Mouse (Mus musculus): Measurements from ENCODE around the gene Ece1. TPM values are rescaled to one million over a fixed set of nuclear protein-coding genes. Genes with fewer than 3 reads are reported as not detected.
"Not testable (repeated sequence)": the region's sequence is repeated elsewhere in the genome, so short reads cannot be mapped to it uniquely, and the experiment has no call there.

Ece1 gene
- polyA plus RNA-seq, 1 experiment from 2014 or later = 35.2 TPM

- peak; percentile 86 for DNase-seq (ENCODE audit: low spot score)
- Histone ChIP-seq H3K36me3 (ENCODE audit: control insufficient read depth, insufficient read depth, low read length) (peaks cover 5% of the 10 kb centered on the region; the same call in 1 of the 2 replicates), H3K4me3 (ENCODE audit: low read depth, low read length) (no peak overlapping the region), H3K9ac (ENCODE audit: low read length) (no peak overlapping the region), H3K27me3 (ENCODE audit: control insufficient read depth, insufficient read depth, low read length) (no peaks in the 10 kb centered on the region), H3K4me2 (ENCODE audit: low read depth, low read length, severe bottlenecking) (no peak overlapping the region), H3K27ac (ENCODE audit: low read depth, low read length) (no peak overlapping the region), H3K9me3 (ENCODE audit: control insufficient read depth, low read length) (peaks cover 4% of the 10 kb centered on the region; the same call in 1 of the 2 replicates), H3K4me1 (replicated peaks; ENCODE audit: control insufficient read depth, insufficient read depth, low read length) (no peaks in the 10 kb centered on the region)
- WGBS = 70% methylated on average over 9 of the region's 9 CpGs
- no peak for ATAC-seq (replicated peaks; ENCODE audit: low FRiP score)
Observed at GRCm38 (mm10) chr4:137963881-137964584, 102.0 kb downstream of the Ece1 start.

- 94% methylated on average over 11 of the region's 11 CpGs for WGBS
- no peaks in the 10 kb centered on the region for H3K4me1 ChIP-seq (replicated peaks; ENCODE audit: control insufficient read depth, insufficient read depth, low read length)
- DNase-seq (ENCODE audit: low spot score) = no peak
- no peak for ATAC-seq (replicated peaks; ENCODE audit: low FRiP score)
- H3K27ac ChIP-seq (ENCODE audit: low read depth, low read length) = no peak overlapping the region
- peaks cover 1% of the 10 kb centered on the region; the same call in 1 of the 2 replicates for H3K36me3 ChIP-seq (ENCODE audit: control insufficient read depth, insufficient read depth, low read length)
- H3K4me3 ChIP-seq (ENCODE audit: low read depth, low read length) = no peak overlapping the region
- no peaks in the 10 kb centered on the region for H3K27me3 ChIP-seq (ENCODE audit: control insufficient read depth, insufficient read depth, low read length)
- H3K9me3 ChIP-seq (ENCODE audit: control insufficient read depth, low read length) = peaks cover 1% of the 10 kb centered on the region; the same call in 1 of the 2 replicates
- no peak overlapping the region for H3K9ac ChIP-seq (ENCODE audit: low read length)
- no peak overlapping the region for H3K4me2 ChIP-seq (ENCODE audit: low read depth, low read length, severe bottlenecking)
Observed at GRCm38 (mm10) chr4:137964585-137964930, 102.5 kb downstream of the Ece1 start.

- no peak overlapping the region for H3K4me2 ChIP-seq (ENCODE audit: low read depth, low read length, severe bottlenecking)
- no peaks in the 10 kb centered on the region for H3K27me3 ChIP-seq (ENCODE audit: control insufficient read depth, insufficient read depth, low read length)
- WGBS = 9% methylated on average over 9 of the region's 9 CpGs
- no peaks in the 10 kb centered on the region for H3K36me3 ChIP-seq (ENCODE audit: control insufficient read depth, insufficient read depth, low read length)
- peak; percentile 85 for DNase-seq (ENCODE audit: low spot score)
- no peak overlapping the region for H3K27ac ChIP-seq (ENCODE audit: low read depth, low read length)
- H3K9ac ChIP-seq (ENCODE audit: low read length) = no peak overlapping the region
- no peaks in the 10 kb centered on the region for H3K4me1 ChIP-seq (replicated peaks; ENCODE audit: control insufficient read depth, insufficient read depth, low read length)
- no peaks in the 10 kb centered on the region for H3K9me3 ChIP-seq (ENCODE audit: control insufficient read depth, low read length)
- H3K4me3 ChIP-seq (ENCODE audit: low read depth, low read length) = no peak overlapping the region
- ATAC-seq (replicated peaks; ENCODE audit: low FRiP score) = peak; percentile 42
Observed at GRCm38 (mm10) chr4:137968203-137968602, 106.2 kb downstream of the Ece1 start.

GRCm38 (mm10) chr4:137970623-137971199, 108.7 kb downstream of the Ece1 start:
- peak; percentile 69 for ATAC-seq (replicated peaks; ENCODE audit: low FRiP score)
- not testable (repeated sequence) for H3K4me3 ChIP-seq (ENCODE audit: low read depth, low read length); DNase-seq (ENCODE audit: low spot score); H3K4me1 ChIP-seq (replicated peaks; ENCODE audit: control insufficient read depth, insufficient read depth, low read length); H3K9me3 ChIP-seq (ENCODE audit: control insufficient read depth, low read length); H3K4me2 ChIP-seq (ENCODE audit: low read depth, low read length, severe bottlenecking); H3K27me3 ChIP-seq (ENCODE audit: control insufficient read depth, insufficient read depth, low read length); H3K9ac ChIP-seq (ENCODE audit: low read length); H3K36me3 ChIP-seq (ENCODE audit: control insufficient read depth, insufficient read depth, low read length); H3K27ac ChIP-seq (ENCODE audit: low read depth, low read length)
- WGBS = no CpG with 5 or more reads among the region's 11 CpGs

- H3K4me2 ChIP-seq (ENCODE audit: low read depth, low read length, severe bottlenecking); H3K27ac ChIP-seq (ENCODE audit: low read depth, low read length); H3K4me1 ChIP-seq (replicated peaks; ENCODE audit: control insufficient read depth, insufficient read depth, low read length); H3K36me3 ChIP-seq (ENCODE audit: control insufficient read depth, insufficient read depth, low read length); H3K9ac ChIP-seq (ENCODE audit: low read length); DNase-seq (ENCODE audit: low spot score); H3K9me3 ChIP-seq (ENCODE audit: control insufficient read depth, low read length); H3K4me3 ChIP-seq (ENCODE audit: low read depth, low read length); H3K27me3 ChIP-seq (ENCODE audit: control insufficient read depth, insufficient read depth, low read length): not testable (repeated sequence)
- no CpG with 5 or more reads among the region's 11 CpGs for WGBS
- peak; percentile 59 for ATAC-seq (replicated peaks; ENCODE audit: low FRiP score)
Observed at GRCm38 (mm10) chr4:137974856-137975432, 112.9 kb downstream of the Ece1 start.

- H3K4me3 ChIP-seq (ENCODE audit: low read depth, low read length); H3K27ac ChIP-seq (ENCODE audit: low read depth, low read length); H3K4me1 ChIP-seq (replicated peaks; ENCODE audit: control insufficient read depth, insufficient read depth, low read length); H3K9ac ChIP-seq (ENCODE audit: low read length); H3K36me3 ChIP-seq (ENCODE audit: control insufficient read depth, insufficient read depth, low read length); H3K27me3 ChIP-seq (ENCODE audit: control insufficient read depth, insufficient read depth, low read length); DNase-seq (ENCODE audit: low spot score); H3K9me3 ChIP-seq (ENCODE audit: control insufficient read depth, low read length); H3K4me2 ChIP-seq (ENCODE audit: low read depth, low read length, severe bottlenecking): not testable (repeated sequence)
- peak; percentile 75 for ATAC-seq (replicated peaks; ENCODE audit: low FRiP score)
- no CpG with 5 or more reads among the region's 11 CpGs for WGBS
Observed at GRCm38 (mm10) chr4:137979066-137979644, 117.1 kb downstream of the Ece1 start.

GRCm38 (mm10) chr4:137982869-137983268, 120.8 kb downstream of the Ece1 start:
- Histone ChIP-seq H3K27ac (ENCODE audit: low read depth, low read length) (no peak overlapping the region), H3K9me3 (ENCODE audit: control insufficient read depth, low read length) (no peaks in the 10 kb centered on the region), H3K27me3 (ENCODE audit: control insufficient read depth, insufficient read depth, low read length) (no peaks in the 10 kb centered on the region), H3K4me2 (ENCODE audit: low read depth, low read length, severe bottlenecking) (no peak overlapping the region), H3K36me3 (ENCODE audit: control insufficient read depth, insufficient read depth, low read length) (no peaks in the 10 kb centered on the region), H3K4me1 (replicated peaks; ENCODE audit: control insufficient read depth, insufficient read depth, low read length) (no peaks in the 10 kb centered on the region), H3K9ac (ENCODE audit: low read length) (no peak overlapping the region), H3K4me3 (ENCODE audit: low read depth, low read length) (no peak overlapping the region)
- DNase-seq (ENCODE audit: low spot score) (no peak), ATAC-seq (replicated peaks; ENCODE audit: low FRiP score) (no peak)
- 82% methylated on average over 1 of the region's 1 CpGs for WGBS

- Histone ChIP-seq H3K9me3 (ENCODE audit: control insufficient read depth, low read length) (no peaks in the 10 kb centered on the region), H3K36me3 (ENCODE audit: control insufficient read depth, insufficient read depth, low read length) (no peaks in the 10 kb centered on the region), H3K27ac (ENCODE audit: low read depth, low read length) (no peak overlapping the region), H3K4me3 (ENCODE audit: low read depth, low read length) (no peak overlapping the region), H3K27me3 (ENCODE audit: control insufficient read depth, insufficient read depth, low read length) (no peaks in the 10 kb centered on the region), H3K4me1 (replicated peaks; ENCODE audit: control insufficient read depth, insufficient read depth, low read length) (no peaks in the 10 kb centered on the region), H3K4me2 (ENCODE audit: low read depth, low read length, severe bottlenecking) (no peak overlapping the region), H3K9ac (ENCODE audit: low read length) (no peak overlapping the region)
- no peak for DNase-seq (ENCODE audit: low spot score)
- no peak for ATAC-seq (replicated peaks; ENCODE audit: low FRiP score)
- WGBS = 56% methylated on average over 10 of the region's 10 CpGs
Observed at GRCm38 (mm10) chr4:137984212-137984611, 122.2 kb downstream of the Ece1 start.

Data from forebrain, embryonic 11.5 days (tissue).